In the genomic region with DNA sequence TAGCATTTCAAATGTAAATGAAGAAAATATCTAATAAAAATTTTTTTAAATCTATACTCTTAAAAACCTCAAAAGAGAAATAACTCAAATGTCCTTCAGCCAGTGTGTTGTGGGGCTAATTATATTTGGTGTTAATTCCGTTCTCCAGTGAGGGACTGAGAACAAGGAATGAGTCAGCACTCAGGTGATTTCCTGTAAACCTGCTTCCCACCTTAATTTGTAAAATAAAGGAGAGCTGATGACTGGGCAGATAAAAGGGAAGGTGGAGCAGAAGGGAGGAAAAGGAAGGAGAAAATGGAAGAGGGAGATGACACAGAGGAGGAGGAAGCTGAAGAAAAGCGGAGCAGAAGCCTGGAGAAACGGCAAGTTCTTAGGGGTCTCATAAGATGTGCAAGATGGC, we compare ENCODE assay signal across 1 mouse cellular context. TPM values are rescaled to one million over a fixed set of nuclear protein-coding genes. Genes with fewer than 3 reads are reported as not detected.
"Had no signal": no experiment of that assay in that cellular context is flagged by ENCODE, and none has a peak within 500 bp of the region (broad histone marks: within the 10 kb centered on the region; RNA-seq: fewer than 3 reads in every experiment).

No protein-coding gene starts in this region.

RNA-seq across cellular contexts. Expression of a gene that starts 39.1 kb away (rescaled TPM):
- total RNA-seq: neutrophil, adult 5-6 weeks had no signal

RNA-seq across cellular contexts. Expression of a gene that starts 57.1 kb away (rescaled TPM):
- total RNA-seq: neutrophil, adult 5-6 weeks had no signal
